Mouse (Mus musculus) cortical plate, adult 2 months (tissue): ENCODE results near the gene Mrpl20. TPM values are rescaled to one million over a fixed set of nuclear protein-coding genes. Genes with fewer than 3 reads are reported as not detected.

ENCODE experiments used
- H3K27ac ChIP-seq: fragments of 200-500 bp; 2 replicates; pipeline ENCODE4 v1.5.1; 2012; ENCODE audit warnings: low read length, control low read depth, inconsistent platforms; ENCODE audit not compliant: insufficient read depth
- H3K4me1 ChIP-seq: fragments of 200-500 bp; 2 replicates; pipeline ENCODE4 v1.6.1; 2011; ENCODE audit warnings: low read length; ENCODE audit not compliant: control insufficient read depth, insufficient read depth
- H3K4me3 ChIP-seq: fragments of 200-500 bp; 2 replicates; pipeline ENCODE4 v1.5.1; 2011; ENCODE audit warnings: mild to moderate bottlenecking, low read length, control low read depth; ENCODE audit not compliant: insufficient read depth
- CTCF ChIP-seq: fragments of 200-500 bp; IDR thresholded peaks from 2 replicates; pipeline ENCODE4 v1.5.1; 2011; ENCODE audit warnings: mild to moderate bottlenecking, control low read depth, low read length; ENCODE audit not compliant: insufficient read depth; ENCODE audit errors: extremely low read depth
- POLR2A ChIP-seq: fragments of 200-500 bp; IDR thresholded peaks from 2 replicates; pipeline ENCODE4 v1.6.1; 2011; ENCODE audit warnings: mild to moderate bottlenecking, low read length, control low read depth; ENCODE audit not compliant: insufficient read depth; ENCODE audit errors: extremely low read depth
- polyA plus RNA-seq: library from polyadenylated mRNA; depleted of rRNA; stranded (reverse); fragments of >200 nt; gene quantifications from 2 replicates; pipeline ENCODE4 v1.2.3, GENCODE M21; 2012

Mrpl20 gene
- polyA plus RNA-seq, 1 experiment: 110 TPM

GRCm38 (mm10) chr4:155771706-155772105, 31.0 kb upstream of the Mrpl20 start:
- Histone ChIP-seq H3K27ac (no peak overlapping the region), H3K4me3 (no peak overlapping the region)
- TF ChIP-seq CTCF (no peak), POLR2A (no peak)

GRCm38 (mm10) chr4:155772786-155773185, 29.9 kb upstream of the Mrpl20 start:
- TF ChIP-seq POLR2A (no peak), CTCF (no peak)
- H3K4me1 ChIP-seq: peaks cover 9% of the 10 kb centered on the region
- H3K4me3 ChIP-seq: no peak overlapping the region
- H3K27ac ChIP-seq: no peak overlapping the region

More at GRCm38 (mm10) chr4:155771706-155772105, 31.0 kb upstream of the Mrpl20 start:
- H3K4me1 ChIP-seq: peaks cover 5% of the 10 kb centered on the region

- Histone ChIP-seq H3K27ac (no peak overlapping the region), H3K4me3 (peak overlapping the region; percentile 31; the same call in 1 of the 2 replicates), H3K4me1 (peaks cover 9% of the 10 kb centered on the region)
- TF ChIP-seq POLR2A: no peak
- no peak for TF ChIP-seq CTCF
These were observed 29.2 kb upstream of the Mrpl20 start for GRCm38 (mm10) chr4:155773335-155774078.

GRCm38 (mm10) chr4:155774280-155774754, 28.4 kb upstream of the Mrpl20 start, which contains the start of gene Vwa1:
Gene Vwa1, minus strand, starts transcription at chr4:155774698.
- no peak for TF ChIP-seq CTCF
- peak; percentile 96 for TF ChIP-seq POLR2A
- H3K4me1 ChIP-seq: peaks cover 9% of the 10 kb centered on the region

GRCm38 (mm10) chr4:155774971-155775740, 27.5 kb upstream of the Mrpl20 start:
- Histone ChIP-seq H3K4me1 (peaks cover 9% of the 10 kb centered on the region), H3K27ac (peak overlapping the region; percentile 61), H3K4me3 (peak overlapping the region; percentile 31; the same call in 1 of the 2 replicates)
- no peak for TF ChIP-seq POLR2A

More at GRCm38 (mm10) chr4:155774280-155774754, 28.4 kb upstream of the Mrpl20 start, which contains the start of gene Vwa1:
- Histone ChIP-seq H3K4me3 (peak within 1 kb of the TSS; percentile 31), H3K27ac (peak within 1 kb of the TSS; percentile 61)

- Histone ChIP-seq H3K4me1 (peaks cover 9% of the 10 kb centered on the region), H3K4me3 (no peak overlapping the region), H3K27ac (peak overlapping the region; percentile 52)
- TF ChIP-seq POLR2A: no peak
- TF ChIP-seq CTCF: no peak
These were observed 26.8 kb upstream of the Mrpl20 start for GRCm38 (mm10) chr4:155775855-155776254.

GRCm38 (mm10) chr4:155776704-155777335, 25.9 kb upstream of the Mrpl20 start:
- Histone ChIP-seq H3K4me3 (no peak overlapping the region), H3K4me1 (peaks cover 9% of the 10 kb centered on the region), H3K27ac (peak overlapping the region; percentile 82)
- TF ChIP-seq CTCF: no peak
- no peak for TF ChIP-seq POLR2A

- H3K27ac ChIP-seq: peak overlapping the region; percentile 54
- H3K4me3 ChIP-seq: no peak overlapping the region
- H3K4me1 ChIP-seq: peaks cover 9% of the 10 kb centered on the region
- TF ChIP-seq CTCF (no peak), POLR2A (no peak)
These were observed 24.9 kb upstream of the Mrpl20 start for GRCm38 (mm10) chr4:155777816-155778215.

GRCm38 (mm10) chr4:155779498-155779897, 23.2 kb upstream of the Mrpl20 start:
- no peak overlapping the region for H3K4me3 ChIP-seq
- peaks cover 9% of the 10 kb centered on the region for H3K4me1 ChIP-seq
- TF ChIP-seq CTCF (no peak), POLR2A (no peak)
- no peak overlapping the region for H3K27ac ChIP-seq
